Mouse (Mus musculus) embryonic stem cell, embryonic (primary cell): Measurements from ENCODE around the gene Pde4b.

ENCODE experiments used
- CTCF ChIA-PET, 4 experiments: fragments of 300-600 bp in 2 of 4; fragments of 350-600 bp in 2 of 4; sonication (Branson Sonifier 250); formaldehyde crosslinking; loops; one replicate each; lab custom pipeline; 2022; ENCODE audit warnings: inconsistent platforms in 2 of 4; lab: Charles Lee
- POLR2A ChIA-PET, 4 experiments: fragments of 300-600 bp in 2 of 4; fragments of 350-600 bp in 2 of 4; sonication (Branson Sonifier 250); formaldehyde crosslinking; loops; one replicate each; lab custom pipeline; 2022; ENCODE audit warnings: antibody characterized with exemption in 4 of 4, inconsistent platforms in 1 of 4; lab: Charles Lee

Pde4b gene

DNA sequence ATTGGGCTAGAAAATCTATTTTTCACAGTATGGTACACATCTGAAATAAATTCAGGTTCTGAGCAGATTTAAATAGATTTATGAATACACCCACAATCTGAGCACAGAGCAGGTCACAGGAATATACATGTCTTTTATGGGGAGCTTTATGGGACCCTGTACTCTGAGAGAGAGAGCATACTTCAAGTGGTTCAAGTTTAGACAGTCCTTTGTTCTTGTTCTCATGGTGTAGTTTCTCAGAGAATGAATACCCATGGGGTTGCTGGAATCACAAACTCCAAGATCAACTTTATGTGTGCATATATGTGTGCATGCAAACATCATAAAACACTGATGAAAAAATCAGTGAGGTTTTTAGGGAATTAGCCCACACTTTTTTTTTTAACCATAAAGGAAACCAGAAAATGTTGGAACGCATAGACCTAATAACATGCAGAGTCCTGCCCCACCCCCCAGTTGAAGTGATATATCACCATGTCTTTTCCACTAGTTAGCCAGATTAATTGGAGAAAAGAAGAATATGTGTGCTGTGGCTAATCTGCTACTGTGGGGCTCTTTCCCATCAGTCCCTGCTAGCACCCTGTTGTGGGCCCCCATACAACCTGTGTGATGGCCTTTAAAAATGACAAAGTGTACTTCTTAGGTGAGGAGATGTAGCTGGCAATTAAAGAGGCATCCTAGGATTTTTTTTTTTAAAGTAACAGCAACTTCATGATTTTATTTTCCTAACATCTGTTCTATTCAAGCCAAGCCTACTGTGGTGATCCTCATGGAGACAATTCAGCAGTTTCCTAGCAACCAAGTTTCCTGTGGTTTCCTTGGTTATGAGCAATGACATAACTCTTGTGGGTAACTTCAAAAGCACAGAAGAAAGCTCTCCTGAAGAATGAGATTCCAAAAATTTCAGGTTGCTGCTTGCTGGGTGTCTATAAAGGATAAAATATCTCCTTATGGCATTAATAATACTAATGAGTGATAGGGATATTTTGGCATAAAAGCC is 264.4 kb downstream of the Pde4b start:
- ChIA-PET CTCF (interaction anchor here in 1 of 4 experiments (0.7 kb wide), 1 partner anchor 231 kb away, joined by 5 read pairs; no protein-coding TSS in a partner anchor), POLR2A (no interaction called here)

DNA sequence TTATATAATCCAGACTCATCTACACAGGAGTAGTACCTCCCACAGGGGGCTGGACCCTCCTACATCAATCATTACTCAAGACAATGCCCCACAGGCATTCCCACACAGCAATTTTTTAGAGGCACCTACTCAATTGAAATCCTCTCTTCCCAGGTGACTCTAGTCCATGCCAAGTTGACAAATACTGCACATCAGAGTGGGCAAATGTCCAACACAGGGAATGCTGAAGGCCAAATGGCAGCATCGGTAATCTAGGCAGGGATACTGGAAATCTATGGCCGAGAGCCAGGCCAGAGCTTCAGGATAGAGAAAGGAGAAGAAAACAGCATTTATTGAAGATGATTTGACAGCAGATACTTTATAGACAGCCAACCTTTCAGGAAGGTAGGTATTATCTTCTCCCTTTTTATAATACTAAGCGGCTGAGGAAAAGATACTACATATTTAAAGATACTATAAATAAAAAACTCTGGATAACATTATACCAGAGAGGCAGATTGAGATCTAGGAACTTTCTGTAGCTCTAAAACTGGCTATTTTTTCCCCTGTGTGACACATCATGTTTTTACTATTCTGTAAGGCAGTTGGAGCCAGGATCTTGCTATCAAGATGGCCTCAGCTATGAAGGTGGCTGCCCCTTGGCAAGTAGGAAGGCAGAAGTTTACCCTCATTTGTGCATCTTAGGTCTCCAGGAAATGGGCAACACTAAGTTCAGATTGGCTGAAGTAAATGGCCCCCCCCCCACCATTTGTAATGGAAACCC is 266.5 kb downstream of the Pde4b start:
- ChIA-PET POLR2A (no interaction called here), CTCF (no interaction called here)

DNA sequence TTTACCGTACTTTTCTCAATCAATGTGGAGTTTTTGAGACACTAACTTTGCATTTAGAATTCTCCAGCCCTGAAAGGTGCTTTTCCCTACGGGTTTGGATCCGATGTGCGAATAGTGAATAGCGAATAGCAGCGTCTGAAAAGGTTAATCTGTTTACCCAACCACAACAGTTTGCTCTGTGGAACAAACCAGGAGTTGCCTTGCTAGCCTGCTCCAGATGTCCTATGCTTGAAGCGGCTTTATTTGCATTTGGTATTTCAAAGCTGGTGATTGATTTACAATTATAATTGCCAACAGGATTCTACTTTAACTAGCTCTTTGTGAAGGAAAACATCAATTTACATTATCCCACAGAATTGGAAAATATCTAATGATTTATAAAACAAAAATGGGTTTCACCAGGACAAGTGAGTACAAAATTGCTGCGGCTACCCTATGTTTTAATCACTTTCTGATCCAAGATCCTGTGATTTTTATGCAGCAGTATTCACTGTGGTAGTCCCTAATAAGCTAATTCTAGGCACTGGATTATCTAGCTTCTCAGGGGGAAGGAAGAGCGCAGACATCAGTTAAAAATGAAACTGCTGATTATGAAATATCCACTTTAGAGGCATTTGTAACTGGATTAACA is 280.9 kb downstream of the Pde4b start:
- CTCF ChIA-PET: no interaction called here
- POLR2A ChIA-PET: no interaction called here

DNA sequence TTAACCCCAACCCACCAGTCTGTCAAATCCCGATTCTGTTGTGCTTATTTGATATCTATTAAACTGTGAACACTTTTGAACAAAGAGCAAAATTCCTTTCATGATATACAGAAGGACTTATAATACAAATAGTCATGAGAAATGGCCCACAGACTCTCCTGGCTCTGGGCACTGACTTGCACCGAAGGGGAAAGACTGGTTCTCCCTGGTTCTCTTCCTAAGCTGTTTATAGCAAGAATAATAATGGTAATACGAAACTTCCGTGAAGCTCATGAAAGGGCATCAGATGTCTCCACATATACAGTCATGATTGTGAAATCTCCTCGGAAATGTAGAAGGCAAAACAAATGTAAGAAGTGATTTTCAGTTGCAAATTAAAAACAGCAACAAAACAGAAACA is 287.3 kb downstream of the Pde4b start:
- CTCF ChIA-PET: no interaction called here
- POLR2A ChIA-PET: no interaction called here

DNA sequence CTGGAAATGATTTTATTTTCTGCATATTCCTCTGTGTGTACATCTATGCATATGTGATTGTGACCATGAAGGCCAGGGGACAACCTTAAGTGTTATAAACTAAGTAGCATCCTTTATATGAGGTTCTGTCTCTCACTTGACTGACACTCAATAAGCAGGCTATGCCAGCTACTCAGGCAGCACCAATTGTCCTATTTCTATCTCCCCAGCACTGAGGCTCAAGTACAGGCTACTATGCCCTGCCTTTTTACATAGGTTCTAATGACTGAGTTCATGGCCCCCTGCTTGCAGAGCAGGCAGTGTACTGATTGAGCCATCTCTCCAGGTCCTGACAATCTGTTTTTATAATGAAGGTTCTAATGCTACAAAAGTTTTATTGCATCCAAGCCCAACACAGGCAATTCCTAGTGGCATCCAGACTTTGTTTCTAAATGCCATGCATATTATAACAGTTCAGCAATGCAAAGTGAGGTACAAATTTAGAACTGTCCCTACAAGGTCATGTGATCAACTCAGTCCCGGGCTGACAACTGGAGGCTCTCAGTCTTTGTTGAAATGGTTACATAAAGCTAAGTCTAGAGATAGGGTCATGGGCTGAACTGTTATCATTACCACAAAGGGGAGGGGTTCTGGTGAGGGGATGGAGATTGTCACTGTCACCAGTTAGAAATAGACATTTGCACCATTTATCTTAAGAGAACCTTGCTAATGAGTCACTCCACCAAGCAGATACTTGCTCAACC is 295.6 kb downstream of the Pde4b start:
- ChIA-PET CTCF (interaction anchor here in 1 of 4 experiments (0.5 kb wide), 1 partner anchor 156 kb away, joined by 4 read pairs; no protein-coding TSS in a partner anchor), POLR2A (no interaction called here)

DNA sequence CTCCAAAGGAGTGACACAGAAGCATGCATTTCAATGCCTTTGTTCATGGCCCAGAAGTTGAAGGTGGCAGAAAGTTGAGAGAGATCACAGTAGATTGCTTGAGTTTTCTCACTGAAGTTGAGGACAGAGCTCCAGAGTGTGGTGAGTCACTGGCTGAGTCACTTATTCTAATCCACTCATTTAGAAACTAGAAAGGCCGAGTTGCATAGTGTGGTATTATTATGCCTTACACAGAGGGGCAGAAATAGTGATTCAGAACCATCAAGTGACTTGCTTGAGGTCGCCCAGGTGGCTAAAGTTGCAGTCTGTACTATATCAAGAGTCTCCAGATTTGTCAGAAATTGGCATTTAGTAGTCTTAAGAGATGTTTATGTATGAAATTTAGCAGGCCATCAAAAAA is 306.3 kb downstream of the Pde4b start:
- CTCF ChIA-PET: no interaction called here
- POLR2A ChIA-PET: no interaction called here

DNA sequence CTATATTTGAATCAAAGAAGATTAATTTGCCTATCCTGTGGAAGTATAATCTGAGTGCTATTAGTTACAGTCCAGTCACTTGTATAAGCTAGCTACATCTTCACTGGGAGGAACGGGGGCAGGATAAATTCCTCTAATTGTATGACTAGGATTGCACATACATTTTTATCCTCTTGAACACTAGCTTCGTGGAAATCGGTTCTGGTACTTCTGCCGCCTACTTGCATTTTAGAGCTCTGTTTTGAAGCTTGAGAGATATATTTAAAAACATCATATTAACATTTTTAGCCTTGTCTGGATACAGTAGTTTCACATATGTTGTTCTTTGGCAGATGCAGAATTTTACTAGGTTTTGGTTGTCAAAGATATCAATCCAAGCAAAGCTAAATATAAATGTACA is 310.0 kb downstream of the Pde4b start:
- ChIA-PET POLR2A (no interaction called here), CTCF (no interaction called here)

DNA sequence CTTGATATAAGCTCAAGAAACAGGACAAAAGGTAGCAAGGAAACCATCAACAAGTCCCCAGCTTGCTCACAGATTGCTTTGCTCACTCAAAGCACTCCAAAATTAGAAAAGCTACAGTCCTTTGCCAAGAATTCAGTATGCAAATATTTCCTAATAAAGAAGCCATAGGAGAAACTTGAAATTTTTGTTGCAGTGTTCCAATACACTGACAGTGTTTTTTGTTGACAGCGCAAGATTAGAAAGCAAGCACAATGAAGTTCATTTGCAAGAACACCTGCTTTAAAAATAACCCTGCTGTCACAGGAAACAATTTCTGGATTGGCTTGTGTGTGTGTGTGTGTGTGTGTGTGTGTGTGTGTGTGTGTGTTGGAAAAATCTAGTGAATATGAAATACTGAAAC is 311.2 kb downstream of the Pde4b start:
- CTCF ChIA-PET: no interaction called here
- POLR2A ChIA-PET: interaction anchor here in 1 of 4 experiments (0.7 kb wide), 1 partner anchor 62 kb away, joined by 4 read pairs; no protein-coding TSS in a partner anchor

DNA sequence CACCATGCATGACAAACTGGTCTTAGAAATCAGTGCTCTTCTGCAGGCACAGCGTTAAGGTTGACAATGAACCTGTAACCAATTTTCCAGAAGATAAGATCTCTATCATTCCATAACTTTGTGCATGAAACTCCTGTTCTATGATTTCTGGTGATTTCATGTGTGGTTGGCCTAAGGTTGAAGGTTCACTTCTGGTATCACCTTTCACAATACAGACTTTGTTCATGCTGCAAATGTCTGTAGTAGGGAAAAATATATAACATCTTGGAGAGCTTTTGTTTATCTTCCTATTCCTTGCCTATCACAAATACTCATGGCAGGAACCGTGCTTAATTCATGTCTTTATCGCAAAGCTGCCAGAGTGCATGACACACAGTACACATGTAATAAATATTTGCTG is 319.5 kb downstream of the Pde4b start:
- POLR2A ChIA-PET: no interaction called here

DNA sequence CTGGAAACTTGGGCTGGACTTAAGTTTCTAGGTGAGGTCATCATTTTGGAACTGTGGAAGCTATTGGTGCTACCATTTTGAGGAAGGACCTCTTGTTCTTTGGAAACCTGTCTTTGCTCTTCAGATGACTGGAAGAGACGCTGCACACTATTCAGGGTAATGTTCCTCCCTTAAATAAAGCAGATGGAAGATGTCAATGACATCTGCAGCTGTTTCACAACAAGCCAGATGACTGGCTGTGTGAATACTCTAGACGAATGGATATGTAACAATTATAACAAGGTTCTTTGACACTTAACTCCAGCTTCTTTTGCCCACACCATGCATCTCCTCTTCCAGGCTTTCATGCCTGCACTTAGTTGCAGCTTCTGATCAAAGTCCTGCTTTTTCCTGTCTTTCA is 320.8 kb downstream of the Pde4b start:
- ChIA-PET POLR2A (no interaction called here), CTCF (no interaction called here)

More for the DNA sequence above, 319.5 kb downstream of the Pde4b start:
- CTCF ChIA-PET: no interaction called here

DNA sequence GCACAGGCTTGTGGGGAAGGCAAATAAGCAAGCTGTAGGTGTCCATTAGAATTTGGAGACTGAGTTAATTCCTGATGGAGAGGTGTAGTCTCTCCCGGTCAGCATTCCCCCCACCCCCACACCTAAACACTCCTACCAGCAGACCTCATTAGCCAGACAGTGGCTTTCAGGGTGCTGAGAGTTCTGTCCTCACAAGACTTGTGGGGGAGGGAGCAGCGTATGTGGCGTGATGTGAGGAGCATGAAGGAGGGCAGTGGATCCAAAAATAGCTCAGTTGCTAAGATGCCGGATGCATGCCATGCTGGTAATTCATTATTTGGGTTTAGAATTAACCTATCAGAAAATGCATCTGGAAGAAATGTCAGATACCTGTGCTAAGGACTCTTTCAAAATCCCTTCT is 321.6 kb downstream of the Pde4b start:
- ChIA-PET POLR2A (no interaction called here), CTCF (no interaction called here)

DNA sequence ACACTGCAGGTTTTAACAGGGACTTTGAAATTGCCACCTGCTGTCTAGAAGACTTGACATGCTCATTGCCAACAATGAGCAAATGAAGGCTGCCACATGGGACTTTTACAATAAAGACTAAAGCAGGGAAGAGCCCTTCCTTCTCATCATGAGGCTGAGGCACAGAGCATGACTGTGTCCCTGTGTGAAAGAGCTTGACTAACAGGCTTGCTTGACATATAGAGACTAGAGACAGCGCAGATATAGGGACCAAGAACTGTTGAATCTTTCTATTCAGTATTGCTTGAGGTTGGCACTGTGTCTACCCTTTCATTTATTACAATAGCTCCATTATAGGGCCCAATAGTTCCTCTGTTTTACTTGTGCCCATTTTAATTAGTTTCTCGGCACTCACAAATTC is 325.8 kb downstream of the Pde4b start:
- ChIA-PET POLR2A (no interaction called here), CTCF (no interaction called here)

DNA sequence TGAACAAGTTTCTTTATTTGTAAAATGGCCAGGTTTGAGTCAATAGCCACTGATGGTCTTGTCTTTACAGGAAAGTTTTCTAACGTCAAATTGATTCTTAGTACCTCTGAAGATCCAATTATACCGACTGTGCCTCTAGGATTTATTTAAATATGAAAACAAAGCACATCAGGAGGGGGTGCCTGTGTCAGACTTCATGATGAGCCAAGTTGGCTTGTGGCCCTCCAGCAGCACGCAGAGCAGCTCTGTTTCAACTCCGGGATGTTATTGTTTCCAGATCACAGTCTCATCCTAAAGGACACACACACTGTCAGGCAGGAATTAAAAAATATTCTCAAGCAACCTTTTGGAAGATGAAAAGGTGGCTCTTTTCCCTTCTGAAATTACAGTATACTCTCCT is 326.5 kb downstream of the Pde4b start:
- POLR2A ChIA-PET: no interaction called here
- CTCF ChIA-PET: no interaction called here

DNA sequence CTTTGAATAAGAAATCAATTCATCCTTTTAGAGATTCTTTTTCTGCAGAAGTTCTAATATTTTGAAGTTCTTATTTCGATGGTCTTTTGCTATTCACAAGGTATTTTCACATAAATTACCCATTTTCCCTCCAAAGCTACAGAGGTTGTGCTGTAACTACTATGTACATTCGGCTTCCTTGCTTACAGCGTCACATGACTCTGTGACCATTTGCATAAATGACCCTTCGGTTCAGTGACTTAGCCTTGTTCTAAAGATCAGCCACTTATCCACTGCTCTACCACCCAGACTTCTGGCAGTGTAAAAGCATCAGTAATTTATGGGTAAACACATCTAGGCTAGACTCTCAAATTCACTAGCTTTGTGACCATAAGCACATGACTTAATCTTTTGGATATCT is 327.3 kb downstream of the Pde4b start:
- ChIA-PET CTCF (no interaction called here), POLR2A (interaction anchor here in 1 of 4 experiments (0.7 kb wide), 1 partner anchor 9 kb away, joined by 3 read pairs; no protein-coding TSS in a partner anchor)

DNA sequence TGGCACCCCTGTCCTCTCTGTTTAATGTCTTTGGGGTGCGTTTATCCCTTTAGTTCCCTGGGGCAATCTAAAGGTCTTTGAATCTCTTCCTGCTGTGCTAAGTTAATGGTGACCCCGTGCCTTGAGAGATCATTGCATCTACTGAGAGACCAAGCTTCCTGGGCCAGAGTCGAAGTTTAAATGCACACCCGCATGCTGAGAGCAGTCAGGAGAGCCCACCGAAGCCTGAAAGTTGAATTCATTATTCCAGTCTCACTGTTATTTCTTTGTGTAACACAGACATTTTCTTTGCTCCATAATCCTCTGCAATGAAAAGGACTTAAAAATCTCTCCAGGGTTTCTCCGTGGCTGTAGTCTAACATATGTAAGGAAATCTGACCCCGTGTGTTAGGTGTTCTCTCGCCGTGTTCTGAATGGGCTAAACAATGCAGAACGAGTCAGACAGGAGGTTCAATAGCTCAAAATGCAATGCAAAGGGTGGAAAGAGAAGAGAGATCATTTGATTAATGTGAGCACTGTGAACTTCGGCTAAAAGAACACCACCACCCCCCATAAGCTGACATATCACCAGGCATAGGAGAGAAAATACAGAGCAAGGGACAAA is 333.6 kb downstream of the Pde4b start:
- ChIA-PET CTCF (no interaction called here), POLR2A (no interaction called here)

DNA sequence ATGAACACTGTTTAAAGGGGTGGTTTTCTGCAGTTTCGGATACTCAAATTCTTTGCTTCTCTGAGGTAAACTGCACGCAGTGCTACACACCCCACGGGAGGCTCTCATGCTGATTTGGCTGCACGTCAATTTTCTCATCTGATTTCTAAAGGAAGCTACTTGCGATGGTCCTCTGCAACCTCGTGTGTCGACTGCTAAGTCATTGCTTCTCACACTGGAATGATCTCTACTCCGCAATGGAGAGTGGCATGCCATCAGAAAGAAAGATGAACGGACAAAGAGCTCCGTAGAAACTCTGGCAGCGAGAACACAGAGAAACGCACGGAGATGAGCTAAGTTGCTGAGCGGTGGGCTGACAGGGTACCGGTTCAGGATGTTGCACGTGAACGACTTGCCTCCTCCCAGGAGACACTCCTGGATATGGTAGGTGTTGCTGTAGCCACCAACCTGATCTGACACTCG is 334.1 kb downstream of the Pde4b start:
- CTCF ChIA-PET: no interaction called here
- POLR2A ChIA-PET: interaction anchor here in 1 of 4 experiments (0.7 kb wide), 1 partner anchor 826 kb away, joined by 4 read pairs; no protein-coding TSS in a partner anchor

DNA sequence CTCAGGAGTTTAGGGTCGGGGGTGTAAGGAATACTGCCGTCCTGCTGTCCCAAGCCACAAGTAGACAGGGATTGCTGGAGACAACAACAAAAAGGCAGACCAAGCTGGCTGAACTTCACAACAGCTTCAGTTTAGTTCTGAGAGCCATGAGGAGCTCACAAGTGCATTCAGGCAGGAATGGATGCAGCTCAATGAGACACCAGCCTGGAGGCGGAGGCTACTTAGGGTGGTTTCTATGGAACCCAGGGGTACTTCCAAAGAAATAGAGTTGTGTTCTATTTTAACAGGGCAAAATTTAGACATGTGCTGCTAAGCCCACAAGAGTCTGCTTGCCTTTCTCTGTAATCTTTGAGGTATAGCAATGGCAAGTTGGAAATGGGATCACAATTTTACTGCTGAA is 336.8 kb downstream of the Pde4b start:
- POLR2A ChIA-PET: no interaction called here
- CTCF ChIA-PET: interaction anchor here in 1 of 4 experiments (0.6 kb wide), 1 partner anchor 389 kb away, joined by 3 read pairs; no protein-coding TSS in a partner anchor

DNA sequence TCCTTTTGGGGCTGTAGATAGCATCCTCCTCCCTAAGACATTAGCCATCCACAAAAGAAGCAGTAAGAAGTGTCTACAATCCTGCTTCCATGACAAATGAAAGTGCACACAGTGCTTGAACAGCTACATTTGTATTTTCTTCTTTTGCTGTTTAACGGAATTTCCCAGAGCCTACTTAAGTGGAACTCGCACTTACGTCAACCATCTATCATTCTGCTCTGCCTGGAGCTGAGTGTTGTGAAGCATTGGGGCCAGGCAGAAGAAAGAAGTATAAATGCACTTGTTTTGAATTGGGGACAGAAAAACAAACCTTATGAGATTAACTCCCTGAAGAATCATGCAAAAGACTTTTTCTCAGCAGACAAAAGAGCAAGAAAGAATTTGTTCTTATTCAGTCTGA is 338.1 kb downstream of the Pde4b start:
- CTCF ChIA-PET: interaction anchor here in 1 of 4 experiments (0.5 kb wide), 1 partner anchor 198 kb away, joined by 5 read pairs; no protein-coding TSS in a partner anchor
- POLR2A ChIA-PET: interaction anchor here in 2 of 4 experiments (0.6 kb wide), 2 partner anchors 40 to 70 kb away, joined by 3 to 5 read pairs; no protein-coding TSS in a partner anchor
